Mouse (Mus musculus): Measurements from ENCODE around the gene D17Wsu92e.

- TF ChIP-seq CTCF (IDR thresholded peaks at IDR 0.05; ENCODE audit: low read depth) (no peak), EP300 (IDR thresholded peaks at IDR 0.05; ENCODE audit: low read depth) (no peak)
Observed at GRCm38 (mm10) chr17:27796780-27797179, 23.7 kb downstream of the D17Wsu92e start.

Data from liver, embryonic 14.5 days (tissue).